Mouse (Mus musculus) CH12.LX (cell line): ENCODE results near the gene Cep83.

Experiments
- CTCF ChIP-seq, 2 experiments: IDR thresholded peaks in 1 of 2; conservative IDR thresholded peaks in 1 of 2; 2 replicates each; pipeline ENCODE4 v1.5.1; 2011 to 2012; ENCODE audit warnings: low read depth in 2 of 2, low read length in 2 of 2, improper control_type of control experiment in 1 of 2, inconsistent platforms in 1 of 2, mild to moderate bottlenecking in 1 of 2, moderate library complexity in 1 of 2
- EP300 ChIP-seq: IDR thresholded peaks from 2 replicates; pipeline ENCODE4 v1.6.1; 2011; ENCODE audit warnings: low read length, improper control_type of control experiment
- GABPA ChIP-seq: IDR thresholded peaks from 2 replicates; pipeline ENCODE4 v1.6.1; 2012; ENCODE audit warnings: low read depth, low read length, improper control_type of control experiment, inconsistent platforms; ENCODE audit not compliant: insufficient replicate concordance
- HCFC1 ChIP-seq: IDR thresholded peaks from 2 replicates; pipeline ENCODE4 v1.6.1; 2012; ENCODE audit warnings: low read depth, mild to moderate bottlenecking, inconsistent platforms, low read length, improper control_type of control experiment
- POLR2A ChIP-seq: IDR thresholded peaks from 2 replicates; pipeline ENCODE4 v1.6.1; 2011; ENCODE audit warnings: low read depth, mild to moderate bottlenecking, improper control_type of control experiment, low read length
- RCOR1 ChIP-seq: conservative IDR thresholded peaks from 2 replicates; pipeline ENCODE4 v1.6.1; 2012; ENCODE audit warnings: low read depth, mild to moderate bottlenecking, inconsistent platforms, low read length, improper control_type of control experiment
- TBP ChIP-seq: conservative IDR thresholded peaks from 2 replicates; pipeline ENCODE4 v1.6.1; 2011; ENCODE audit warnings: low read depth, low read length, improper control_type of control experiment
- USF1 ChIP-seq: IDR thresholded peaks from 2 replicates; pipeline ENCODE4 v1.6.1; 2014; ENCODE audit warnings: low read depth, mild to moderate bottlenecking, inconsistent platforms, low read length, improper control_type of control experiment
- ZC3H11A ChIP-seq: IDR thresholded peaks from 2 replicates; pipeline ENCODE4 v1.6.1; 2012; ENCODE audit warnings: low read depth, mild to moderate bottlenecking, inconsistent platforms, low read length, improper control_type of control experiment
- ZNF384 ChIP-seq: IDR thresholded peaks from 2 replicates; pipeline ENCODE4 v1.6.1; 2012; ENCODE audit warnings: low read depth, low read length, improper control_type of control experiment, inconsistent platforms

GRCm38 (mm10) chr10:94689176-94689510 lies 689 bp downstream of the Cep83 start:
- no peak for TF ChIP-seq HCFC1
- no peak for TF ChIP-seq POLR2A
- no peak for TF ChIP-seq TBP
- no peak for TF ChIP-seq CTCF (conservative IDR thresholded peaks at IDR 0.05 in 1 of 2, IDR thresholded peaks at IDR 0.05 in 1 of 2; ENCODE audit: low read depth in 2 of 2, low read length in 2 of 2)
- no peak for TF ChIP-seq GABPA
- no peak for TF ChIP-seq RCOR1
- TF ChIP-seq USF1: no peak
- no peak for TF ChIP-seq ZNF384
- no peak for TF ChIP-seq ZC3H11A
- TF ChIP-seq EP300: no peak
